Mouse (Mus musculus) kidney, embryonic 14.5 days (tissue): ENCODE measurements around the gene Il17rd. TPM values are rescaled to one million over a fixed set of nuclear protein-coding genes. Genes with fewer than 3 reads are reported as not detected.

ENCODE experiments used
- ATAC-seq: fragments of 200-750 bp; cut with Nextera tagmentation; 2 replicates; pipeline ENCODE4 v1.8.0; 2017; ENCODE audit warnings: moderate number of reproducible peaks, mild to moderate bottlenecking, moderate TSS enrichment, moderate library complexity; ENCODE audit not compliant: low FRiP score, low TSS enrichment
- H3K27ac ChIP-seq: fragments of 300-500 bp; sonication (generic); 2 replicates; pipeline ENCODE4 v1.5.1; 2014; ENCODE audit warnings: low read depth, mild to moderate bottlenecking, low read length, moderate library complexity, mixed read lengths
- H3K27me3 ChIP-seq: fragments of 300-500 bp; sonication (generic); 2 replicates; pipeline ENCODE4 v1.6.1; 2014; ENCODE audit warnings: mild to moderate bottlenecking, low read length; ENCODE audit not compliant: control insufficient read depth, insufficient read depth
- H3K36me3 ChIP-seq: fragments of 300-500 bp; sonication (generic); 2 replicates; pipeline ENCODE4 v1.6.1; 2014; ENCODE audit warnings: low read length, mixed read lengths; ENCODE audit not compliant: control insufficient read depth, insufficient read depth
- H3K4me1 ChIP-seq: fragments of 300-500 bp; sonication (generic); 2 replicates; pipeline ENCODE4 v1.6.1; 2014; ENCODE audit warnings: low read length, mixed read lengths; ENCODE audit not compliant: control insufficient read depth, insufficient read depth
- H3K4me2 ChIP-seq: fragments of 300-500 bp; sonication (generic); replicated peaks from 2 replicates; pipeline ENCODE4 v1.6.1; 2014; ENCODE audit warnings: low read depth, mild to moderate bottlenecking, low read length
- H3K4me3 ChIP-seq: fragments of 300-500 bp; sonication (generic); 2 replicates; pipeline ENCODE4 v1.5.1; 2014; ENCODE audit warnings: mild to moderate bottlenecking, low read length
- H3K9ac ChIP-seq: fragments of 300-500 bp; sonication (generic); 2 replicates; pipeline ENCODE4 v1.6.1; 2014; ENCODE audit warnings: low read depth, mild to moderate bottlenecking, low read length, moderate library complexity
- H3K9me3 ChIP-seq: fragments of 300-500 bp; sonication (generic); 2 replicates; pipeline ENCODE4 v1.6.1; 2016; ENCODE audit warnings: low read length; ENCODE audit not compliant: control insufficient read depth
- WGBS: fragments of 180-500 bp; shearing (Covaris S2); extraction: QIAGEN DNeasy Blood & Tissue Kit; methylation state at CpG from one replicate; pipeline ENCODE4 v1.1.7; 2014; 5-methylcytosine and 5-hydroxymethylcytosine counted together
- polyA plus RNA-seq: library from polyadenylated mRNA; unstranded; fragments of >200 nt; fragmentation: Nextera tagmentation; extraction: Ambion mirVana; gene quantifications from 2 replicates; pipeline ENCODE4 v1.2.1, GENCODE M21; 2014

Gene Il17rd
- polyA plus RNA-seq, result 6.8 and 9.2 TPM in 2 replicates

DNA sequence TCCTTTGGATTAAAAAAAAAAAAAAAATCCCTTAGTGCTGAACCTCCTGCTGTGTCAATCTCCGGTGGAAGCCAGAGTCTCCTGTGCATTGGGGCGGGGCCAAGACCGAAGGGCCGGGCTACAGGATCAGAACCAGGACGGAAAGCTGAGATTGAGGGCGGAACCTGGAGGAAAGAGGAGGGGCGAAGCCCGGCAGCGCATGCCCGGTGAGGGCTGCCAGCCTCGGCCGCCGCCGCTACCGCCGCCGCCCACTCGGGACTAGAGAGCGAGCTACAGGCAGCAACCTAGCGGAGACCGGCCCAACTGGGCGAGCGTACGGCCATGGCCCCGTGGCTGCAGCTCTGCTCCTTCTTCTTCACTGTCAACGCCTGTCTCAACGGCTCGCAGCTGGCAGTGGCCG, at the start of gene Il17rd:
Gene Il17rd, plus strand, starts transcription at position 159 of the 400 bp plus-strand sequence.
- H3K4me3 ChIP-seq, result peak within 1 kb of the TSS; percentile 96
- peak; percentile 92 for ATAC-seq
- peak within 1 kb of the TSS; percentile 85 for H3K9ac ChIP-seq
- H3K4me1 ChIP-seq, result peaks cover 25% of the 10 kb centered on the region
- peak within 1 kb of the TSS; percentile 90 for H3K27ac ChIP-seq
- 0% methylated on average over 28 of the region's 29 CpGs for WGBS
- H3K4me2 ChIP-seq, result peak within 1 kb of the TSS; percentile 87
- peaks cover 4% of the 10 kb centered on the region for H3K27me3 ChIP-seq
- H3K36me3 ChIP-seq, result no peaks in the 10 kb centered on the region
- no peaks in the 10 kb centered on the region for H3K9me3 ChIP-seq

DNA sequence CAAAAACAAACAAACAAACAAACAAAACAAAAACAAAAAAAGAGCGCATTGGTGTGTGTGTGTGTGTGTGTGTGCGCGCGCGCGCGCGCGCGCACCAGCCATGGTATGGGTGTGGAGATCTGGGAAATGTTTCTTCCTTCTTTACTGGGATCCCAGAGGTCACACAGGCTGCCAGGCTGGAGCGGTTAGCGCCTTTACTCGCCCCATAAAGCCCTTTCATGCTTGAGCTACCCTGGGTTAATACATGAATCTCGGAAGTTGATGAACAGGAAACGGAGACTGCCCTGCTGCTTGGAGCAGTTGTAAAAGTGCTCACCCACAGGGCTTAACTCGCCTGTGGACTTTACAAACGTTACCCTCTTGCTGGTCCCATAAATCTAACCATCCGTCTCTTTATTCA, 47.1 kb upstream of the Il17rd start:
- H3K9ac ChIP-seq, result no peak overlapping the region
- H3K4me2 ChIP-seq, result no peak overlapping the region
- H3K9me3 ChIP-seq, result no peaks in the 10 kb centered on the region
- H3K27ac ChIP-seq, result peak overlapping the region; percentile 17; the same call in 1 of the 2 replicates
- H3K4me1 ChIP-seq, result peaks cover 12% of the 10 kb centered on the region
- no peaks in the 10 kb centered on the region for H3K27me3 ChIP-seq
- H3K4me3 ChIP-seq, result no peak overlapping the region
- WGBS, result 26% methylated on average over 18 of the region's 18 CpGs
- ATAC-seq, result peak; percentile 84
- no peaks in the 10 kb centered on the region for H3K36me3 ChIP-seq

GRCm38 (mm10) chr14:26993427-26993826, 45.3 kb upstream of the Il17rd start:
- Histone ChIP-seq H3K9me3 (no peaks in the 10 kb centered on the region), H3K27me3 (no peaks in the 10 kb centered on the region), H3K36me3 (no peaks in the 10 kb centered on the region), H3K4me2 (no peak overlapping the region), H3K9ac (no peak overlapping the region), H3K4me3 (no peak overlapping the region), H3K4me1 (peaks cover 12% of the 10 kb centered on the region), H3K27ac (peak overlapping the region; percentile 65; the same call in 1 of the 2 replicates)
- 26% methylated on average over 3 of the region's 3 CpGs for WGBS
- ATAC-seq, result no peak

- no peaks in the 10 kb centered on the region for H3K27me3 ChIP-seq
- peak within 1 kb of the TSS; percentile 29 for H3K4me3 ChIP-seq
- H3K4me2 ChIP-seq, result peak within 1 kb of the TSS; percentile 46
- peak; percentile 84 for ATAC-seq
- H3K4me1 ChIP-seq, result peaks cover 12% of the 10 kb centered on the region
- H3K9me3 ChIP-seq, result no peaks in the 10 kb centered on the region
- peak within 1 kb of the TSS; percentile 65 for H3K27ac ChIP-seq
- WGBS, result 7% methylated on average over 16 of the region's 16 CpGs
- H3K9ac ChIP-seq, result peak within 1 kb of the TSS; percentile 58
- no peaks in the 10 kb centered on the region for H3K36me3 ChIP-seq
These were observed 44.5 kb upstream of the Il17rd start, which contains the start of gene Hesx1 for GRCm38 (mm10) chr14:26994211-26994741. TSS of gene Hesx1 (plus strand) at chr14:26994416.

GRCm38 (mm10) chr14:26996257-26996656, 42.5 kb upstream of the Il17rd start:
- peaks cover 12% of the 10 kb centered on the region for H3K4me1 ChIP-seq
- no peaks in the 10 kb centered on the region for H3K27me3 ChIP-seq
- ATAC-seq, result no peak
- no peak overlapping the region for H3K27ac ChIP-seq
- no peak overlapping the region for H3K4me3 ChIP-seq
- H3K36me3 ChIP-seq, result no peaks in the 10 kb centered on the region
- no peak overlapping the region for H3K9ac ChIP-seq
- no peaks in the 10 kb centered on the region for H3K9me3 ChIP-seq
- no peak overlapping the region for H3K4me2 ChIP-seq

GRCm38 (mm10) chr14:27000386-27000785, 38.4 kb upstream of the Il17rd start:
- Histone ChIP-seq H3K9me3 (no peaks in the 10 kb centered on the region), H3K4me1 (no peaks in the 10 kb centered on the region), H3K4me3 (no peak overlapping the region), H3K4me2 (peak overlapping the region; percentile 33), H3K27me3 (no peaks in the 10 kb centered on the region), H3K9ac (no peak overlapping the region), H3K36me3 (no peaks in the 10 kb centered on the region), H3K27ac (no peak overlapping the region)
- ATAC-seq, result no peak
- WGBS, result 5% methylated on average over 11 of the region's 11 CpGs

GRCm38 (mm10) chr14:27004906-27005305, 33.8 kb upstream of the Il17rd start:
- Histone ChIP-seq H3K4me2 (no peak overlapping the region), H3K9me3 (no peaks in the 10 kb centered on the region), H3K27ac (no peak overlapping the region), H3K4me1 (no peaks in the 10 kb centered on the region), H3K4me3 (no peak overlapping the region), H3K27me3 (no peaks in the 10 kb centered on the region), H3K36me3 (no peaks in the 10 kb centered on the region), H3K9ac (no peak overlapping the region)
- no peak for ATAC-seq
- WGBS, result 73% methylated on average over 7 of the region's 7 CpGs

GRCm38 (mm10) chr14:27005937-27006336, 32.8 kb upstream of the Il17rd start:
- no peak for ATAC-seq
- no peaks in the 10 kb centered on the region for H3K4me1 ChIP-seq

DNA sequence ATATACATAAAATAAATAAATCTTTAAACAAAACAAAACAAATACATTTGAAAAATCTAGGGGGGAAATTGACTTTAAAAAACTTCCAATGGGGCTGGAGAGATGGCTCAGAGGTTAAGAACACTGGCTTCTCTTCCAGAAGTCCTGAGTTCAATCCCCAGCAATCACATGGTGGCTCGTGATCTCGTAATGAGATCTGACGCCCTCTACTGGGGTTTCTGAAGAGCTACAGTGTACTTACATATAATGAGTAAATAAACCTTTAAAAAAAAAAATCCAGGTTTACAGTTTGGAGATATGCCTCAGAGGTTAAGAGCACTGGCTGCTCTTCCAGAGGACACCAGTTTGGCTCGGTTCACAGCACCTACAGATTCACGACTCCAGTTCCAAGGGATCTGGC, 27.2 kb upstream of the Il17rd start:
- 84% methylated on average over 5 of the region's 5 CpGs for WGBS

More at GRCm38 (mm10) chr14:27005937-27006336, 32.8 kb upstream of the Il17rd start:
- no peaks in the 10 kb centered on the region for H3K9me3 ChIP-seq
- H3K4me3 ChIP-seq, result no peak overlapping the region
- H3K27me3 ChIP-seq, result no peaks in the 10 kb centered on the region
- no peak overlapping the region for H3K27ac ChIP-seq
- no peaks in the 10 kb centered on the region for H3K36me3 ChIP-seq
- H3K4me2 ChIP-seq, result no peak overlapping the region
- H3K9ac ChIP-seq, result no peak overlapping the region
- 45% methylated on average over 6 of the region's 6 CpGs for WGBS

More for the DNA sequence above, 27.2 kb upstream of the Il17rd start:
- Histone ChIP-seq H3K4me3 (no peak overlapping the region), H3K27me3 (no peaks in the 10 kb centered on the region), H3K9me3 (no peaks in the 10 kb centered on the region), H3K4me1 (no peaks in the 10 kb centered on the region), H3K36me3 (no peaks in the 10 kb centered on the region), H3K4me2 (no peak overlapping the region), H3K27ac (no peak overlapping the region), H3K9ac (no peak overlapping the region)
- ATAC-seq, result no peak
